Mouse (Mus musculus) limb, embryonic 14.5 days (tissue): ENCODE results near the gene Rnf220. TPM values are rescaled to one million over a fixed set of nuclear protein-coding genes. Genes with fewer than 3 reads are reported as not detected.

ENCODE experiments used
- ATAC-seq: fragments of 200-750 bp; cut with Nextera tagmentation; 2 replicates; pipeline ENCODE4 v1.8.0; 2017; ENCODE audit warnings: low read depth, moderate number of reproducible peaks, moderate TSS enrichment; ENCODE audit not compliant: low FRiP score
- DNase-seq: peaks from one replicate; pipeline ENCODE4 v3.0.0-alpha.2; 2015; ENCODE audit warnings: low spot score
- H3K27ac ChIP-seq: fragments of 300-500 bp; sonication (generic); replicated peaks from 2 replicates; pipeline ENCODE4 v1.5.1; 2014; ENCODE audit warnings: low read depth, mild to moderate bottlenecking, low read length, moderate library complexity, mixed read lengths
- H3K27me3 ChIP-seq: fragments of 300-500 bp; sonication (generic); 2 replicates; pipeline ENCODE4 v1.6.1; 2014; ENCODE audit warnings: low read length, mixed read lengths; ENCODE audit not compliant: control insufficient read depth, insufficient read depth
- H3K36me3 ChIP-seq: fragments of 300-500 bp; sonication (generic); 2 replicates; pipeline ENCODE4 v1.6.1; 2014; ENCODE audit warnings: mild to moderate bottlenecking, low read length, moderate library complexity, mixed read lengths; ENCODE audit not compliant: control insufficient read depth, insufficient read depth
- H3K4me1 ChIP-seq: fragments of 300-500 bp; sonication (generic); 2 replicates; pipeline ENCODE4 v1.6.1; 2014; ENCODE audit warnings: antibody characterized with exemption, low read length, mixed read lengths; ENCODE audit not compliant: control insufficient read depth, insufficient read depth
- H3K4me2 ChIP-seq: fragments of 300-500 bp; sonication (generic); replicated peaks from 2 replicates; pipeline ENCODE4 v1.6.1; 2014; ENCODE audit warnings: low read depth, mild to moderate bottlenecking, low read length, moderate library complexity; ENCODE audit not compliant: severe bottlenecking
- H3K4me3 ChIP-seq: fragments of 300-500 bp; sonication (generic); replicated peaks from 2 replicates; pipeline ENCODE4 v1.5.1; 2014; ENCODE audit warnings: low read length
- H3K9ac ChIP-seq: fragments of 300-500 bp; sonication (generic); 2 replicates; pipeline ENCODE4 v1.6.1; 2014; ENCODE audit warnings: mild to moderate bottlenecking, low read depth, low read length, moderate library complexity; ENCODE audit not compliant: severe bottlenecking
- H3K9me3 ChIP-seq: fragments of 300-500 bp; sonication (generic); 2 replicates; pipeline ENCODE4 v1.6.1; 2016; ENCODE audit warnings: low read length; ENCODE audit not compliant: control insufficient read depth
- POLR2A ChIP-seq: fragments of 200-500 bp; IDR thresholded peaks from 2 replicates; pipeline ENCODE4 v1.8.0; 2012; ENCODE audit warnings: inconsistent platforms, mild to moderate bottlenecking, moderate library complexity, borderline replicate concordance; ENCODE audit not compliant: insufficient read depth, insufficient read length; ENCODE audit errors: extremely low read depth
- WGBS: fragments of 180-500 bp; shearing (Covaris S2); extraction: QIAGEN DNeasy Blood & Tissue Kit; methylation state at CpG from one replicate; pipeline ENCODE4 v1.1.7; 2014; 5-methylcytosine and 5-hydroxymethylcytosine counted together
- polyA plus RNA-seq, 2 experiments: library from polyadenylated mRNA; depleted of rRNA in 1 of 2; stranded (reverse) in 1 of 2; unstranded in 1 of 2; fragments of >200 nt; fragmentation: Nextera tagmentation in 1 of 2; extraction: Ambion mirVana in 1 of 2; gene quantifications; 2 replicates each; pipeline versions ENCODE4 v1.2.1 to v1.2.3; 2012 to 2014

Gene Rnf220
- polyA plus RNA-seq, 2 experiments, result 72.8 to 126 TPM

- H3K27ac ChIP-seq, result peak overlapping the region; percentile 39; the same call in 1 of the 2 replicates
- H3K4me2 ChIP-seq, result 0 out of 2 replicates have a peak overlapping the region, but pooled peaks have one; percentile 17
- no peaks in the 10 kb centered on the region for H3K36me3 ChIP-seq
- peaks cover 20% of the 10 kb centered on the region for H3K27me3 ChIP-seq
- no peak for DNase-seq
- H3K4me3 ChIP-seq, result no peak overlapping the region
- 4% methylated on average over 6 of the region's 6 CpGs for WGBS
- TF ChIP-seq POLR2A, result no peak
- ATAC-seq, result peak; percentile 40; the same call in 1 of the 2 replicates
- H3K9me3 ChIP-seq, result no peaks in the 10 kb centered on the region
- peaks cover 38% of the 10 kb centered on the region for H3K4me1 ChIP-seq
- no peak overlapping the region for H3K9ac ChIP-seq
Observed at GRCm38 (mm10) chr4:117316800-117317199, 180.1 kb downstream of the Rnf220 start.

GRCm38 (mm10) chr4:117314849-117315500, 181.9 kb downstream of the Rnf220 start:
- Histone ChIP-seq H3K9ac (no peak overlapping the region), H3K27ac (no peak overlapping the region), H3K9me3 (no peaks in the 10 kb centered on the region), H3K4me2 (no peak overlapping the region), H3K4me3 (no peak overlapping the region), H3K36me3 (no peaks in the 10 kb centered on the region), H3K27me3 (peaks cover 20% of the 10 kb centered on the region), H3K4me1 (peaks cover 38% of the 10 kb centered on the region)
- ATAC-seq (no peak), DNase-seq (peak; percentile 50)
- 28% methylated on average over 16 of the region's 16 CpGs for WGBS
- TF ChIP-seq POLR2A, result no peak

GRCm38 (mm10) chr4:117313085-117313424, 183.8 kb downstream of the Rnf220 start:
- Histone ChIP-seq H3K9ac (no peak overlapping the region), H3K27ac (no peak overlapping the region), H3K4me3 (no peak overlapping the region), H3K27me3 (peaks cover 20% of the 10 kb centered on the region), H3K36me3 (no peaks in the 10 kb centered on the region), H3K4me2 (no peak overlapping the region), H3K4me1 (peaks cover 38% of the 10 kb centered on the region), H3K9me3 (no peaks in the 10 kb centered on the region)
- WGBS, result 18% methylated on average over 4 of the region's 4 CpGs
- ATAC-seq (no peak), DNase-seq (no peak)
- TF ChIP-seq POLR2A, result no peak

- peaks cover 37% of the 10 kb centered on the region for H3K4me1 ChIP-seq
- no peak for TF ChIP-seq POLR2A
- no peak for DNase-seq
Observed at GRCm38 (mm10) chr4:117312416-117313084, 184.3 kb downstream of the Rnf220 start.

GRCm38 (mm10) chr4:117311891-117312290, 185.0 kb downstream of the Rnf220 start:
- Histone ChIP-seq H3K36me3 (no peaks in the 10 kb centered on the region), H3K9me3 (no peaks in the 10 kb centered on the region), H3K9ac (no peak overlapping the region), H3K4me2 (no peak overlapping the region), H3K27ac (no peak overlapping the region), H3K27me3 (peaks cover 20% of the 10 kb centered on the region), H3K4me3 (no peak overlapping the region), H3K4me1 (peaks cover 30% of the 10 kb centered on the region)
- no peak for ATAC-seq
- WGBS, result 28% methylated on average over 5 of the region's 5 CpGs
- TF ChIP-seq POLR2A, result no peak
- no peak for DNase-seq

More at GRCm38 (mm10) chr4:117312416-117313084, 184.3 kb downstream of the Rnf220 start:
- H3K36me3 ChIP-seq, result no peaks in the 10 kb centered on the region
- H3K27me3 ChIP-seq, result peaks cover 20% of the 10 kb centered on the region
- H3K9me3 ChIP-seq, result no peaks in the 10 kb centered on the region
- no peak overlapping the region for H3K4me3 ChIP-seq
- H3K27ac ChIP-seq, result no peak overlapping the region
- 7% methylated on average over 22 of the region's 26 CpGs for WGBS
- H3K9ac ChIP-seq, result no peak overlapping the region
- no peak for ATAC-seq
- H3K4me2 ChIP-seq, result peak overlapping the region; percentile 19; the same call in 1 of the 2 replicates
